Mouse (Mus musculus): Measurements from ENCODE around the gene Vps8. TPM values are rescaled to one million over a fixed set of nuclear protein-coding genes. Genes with fewer than 3 reads are reported as not detected.

The Vps8 gene
- polyA plus RNA-seq, 1 experiment from 2014 or later, result 25.6 TPM

- Histone ChIP-seq H3K36me3 (ENCODE audit: poor library complexity, severe bottlenecking) (no peaks in the 10 kb centered on the region), H3K4me1 (0 out of 2 replicates have a peak, but pooled peaks cover 3% of the 10 kb centered on the region), H3K27me3 (no peaks in the 10 kb centered on the region), H3K9me3 (replicated peaks) (no peaks in the 10 kb centered on the region), H3K9ac (no peak overlapping the region), H3K4me2 (no peak overlapping the region), H3K27ac (no peak overlapping the region), H3K4me3 (no peak overlapping the region)
- WGBS, result 80% methylated on average over 6 of the region's 6 CpGs
- ATAC-seq, result no peak
Measured at GRCm38 (mm10) chr16:21406136-21406535, 16.8 kb upstream of the Vps8 start.

GRCm38 (mm10) chr16:21411779-21412178 is 11.1 kb upstream of the Vps8 start:
- no peaks in the 10 kb centered on the region for H3K27me3 ChIP-seq
- H3K9me3 ChIP-seq (replicated peaks), result no peaks in the 10 kb centered on the region
- ATAC-seq, result no peak
- no peaks in the 10 kb centered on the region for H3K36me3 ChIP-seq (ENCODE audit: poor library complexity, severe bottlenecking)
- no peaks in the 10 kb centered on the region for H3K4me1 ChIP-seq
- H3K9ac ChIP-seq, result no peak overlapping the region
- no peak overlapping the region for H3K4me3 ChIP-seq
- H3K27ac ChIP-seq, result no peak overlapping the region
- no peak overlapping the region for H3K4me2 ChIP-seq

- Histone ChIP-seq H3K4me2 (no peak overlapping the region), H3K27ac (no peak overlapping the region), H3K4me3 (no peak overlapping the region), H3K9ac (no peak overlapping the region), H3K36me3 (ENCODE audit: poor library complexity, severe bottlenecking) (no peaks in the 10 kb centered on the region), H3K9me3 (replicated peaks) (no peaks in the 10 kb centered on the region), H3K4me1 (no peaks in the 10 kb centered on the region), H3K27me3 (no peaks in the 10 kb centered on the region)
- 23% methylated on average over 8 of the region's 8 CpGs for WGBS
- ATAC-seq, result peak; percentile 63
Measured at GRCm38 (mm10) chr16:21412593-21413047, 10.3 kb upstream of the Vps8 start.

GRCm38 (mm10) chr16:21413819-21414218 is 9.1 kb upstream of the Vps8 start:
- no peak overlapping the region for H3K27ac ChIP-seq
- no peaks in the 10 kb centered on the region for H3K4me1 ChIP-seq
- 82% methylated on average over 3 of the region's 3 CpGs for WGBS
- no peaks in the 10 kb centered on the region for H3K27me3 ChIP-seq
- no peaks in the 10 kb centered on the region for H3K36me3 ChIP-seq (ENCODE audit: poor library complexity, severe bottlenecking)
- H3K4me3 ChIP-seq, result no peak overlapping the region
- no peak overlapping the region for H3K4me2 ChIP-seq
- no peak overlapping the region for H3K9ac ChIP-seq
- ATAC-seq, result no peak
- H3K9me3 ChIP-seq (replicated peaks), result no peaks in the 10 kb centered on the region

- Histone ChIP-seq H3K9me3 (replicated peaks) (no peaks in the 10 kb centered on the region), H3K27me3 (no peaks in the 10 kb centered on the region), H3K4me3 (no peak overlapping the region), H3K9ac (no peak overlapping the region), H3K36me3 (ENCODE audit: poor library complexity, severe bottlenecking) (no peaks in the 10 kb centered on the region), H3K4me1 (no peaks in the 10 kb centered on the region), H3K4me2 (no peak overlapping the region), H3K27ac (no peak overlapping the region)
- WGBS, result 98% methylated on average over 8 of the region's 8 CpGs
- no peak for ATAC-seq
Measured at GRCm38 (mm10) chr16:21415128-21415527, 7.8 kb upstream of the Vps8 start.

- WGBS, result 41% methylated on average over 5 of the region's 5 CpGs
- no peak overlapping the region for H3K27ac ChIP-seq
- H3K9ac ChIP-seq, result no peak overlapping the region
- no peaks in the 10 kb centered on the region for H3K27me3 ChIP-seq
- no peaks in the 10 kb centered on the region for H3K9me3 ChIP-seq (replicated peaks)
- no peaks in the 10 kb centered on the region for H3K4me1 ChIP-seq
- H3K36me3 ChIP-seq (ENCODE audit: poor library complexity, severe bottlenecking), result no peaks in the 10 kb centered on the region
- no peak overlapping the region for H3K4me3 ChIP-seq
- no peak for ATAC-seq
- H3K4me2 ChIP-seq, result no peak overlapping the region
Measured at GRCm38 (mm10) chr16:21418012-21418411, 4.9 kb upstream of the Vps8 start.

- Histone ChIP-seq H3K9ac (peak overlapping the region; percentile 95), H3K4me2 (peak overlapping the region; percentile 98), H3K36me3 (ENCODE audit: poor library complexity, severe bottlenecking) (no peaks in the 10 kb centered on the region), H3K9me3 (replicated peaks) (no peaks in the 10 kb centered on the region), H3K27me3 (no peaks in the 10 kb centered on the region), H3K27ac (peak overlapping the region; percentile 40; the same call in 1 of the 2 replicates), H3K4me3 (peak overlapping the region; percentile 91), H3K4me1 (peaks cover 5% of the 10 kb centered on the region; the same call in 1 of the 2 replicates)
- WGBS, result 3% methylated on average over 10 of the region's 10 CpGs
- no peak for ATAC-seq
Measured at GRCm38 (mm10) chr16:21423546-21423910, 610 bp downstream of the Vps8 start.

- H3K9me3 ChIP-seq (replicated peaks), result no peaks in the 10 kb centered on the region; the same call in 1 of the 2 replicates
- no peak for ATAC-seq
- no peak overlapping the region for H3K4me3 ChIP-seq
- H3K4me1 ChIP-seq, result peaks cover 5% of the 10 kb centered on the region; the same call in 1 of the 2 replicates
- no peaks in the 10 kb centered on the region for H3K27me3 ChIP-seq
- 0 out of 2 replicates have a peak, but pooled peaks cover 4% of the 10 kb centered on the region for H3K36me3 ChIP-seq (ENCODE audit: poor library complexity, severe bottlenecking)
- no peak overlapping the region for H3K27ac ChIP-seq
- no peak overlapping the region for H3K9ac ChIP-seq
- WGBS, result 81% methylated on average over 5 of the region's 5 CpGs
- no peak overlapping the region for H3K4me2 ChIP-seq
Measured at GRCm38 (mm10) chr16:21428131-21428530, 5.2 kb downstream of the Vps8 start.

- Histone ChIP-seq H3K9me3 (replicated peaks) (no peaks in the 10 kb centered on the region; the same call in 1 of the 2 replicates), H3K36me3 (ENCODE audit: poor library complexity, severe bottlenecking) (0 out of 2 replicates have a peak, but pooled peaks cover 4% of the 10 kb centered on the region), H3K4me1 (no peaks in the 10 kb centered on the region), H3K9ac (no peak overlapping the region), H3K27me3 (no peaks in the 10 kb centered on the region), H3K4me3 (no peak overlapping the region), H3K4me2 (no peak overlapping the region), H3K27ac (no peak overlapping the region)
- WGBS, result 90% methylated on average over 2 of the region's 2 CpGs
- no peak for ATAC-seq
Measured at GRCm38 (mm10) chr16:21430377-21431060, 7.6 kb downstream of the Vps8 start.

- H3K9ac ChIP-seq, result no peak overlapping the region
- WGBS, result 94% methylated on average over 3 of the region's 3 CpGs
- no peak overlapping the region for H3K27ac ChIP-seq
- no peaks in the 10 kb centered on the region; the same call in 1 of the 2 replicates for H3K9me3 ChIP-seq (replicated peaks)
- no peaks in the 10 kb centered on the region for H3K27me3 ChIP-seq
- H3K4me3 ChIP-seq, result no peak overlapping the region
- peaks cover 6% of the 10 kb centered on the region; the same call in 1 of the 2 replicates for H3K36me3 ChIP-seq (ENCODE audit: poor library complexity, severe bottlenecking)
- ATAC-seq, result no peak
- H3K4me1 ChIP-seq, result no peaks in the 10 kb centered on the region
- H3K4me2 ChIP-seq, result no peak overlapping the region
Measured at GRCm38 (mm10) chr16:21431614-21432013, 8.7 kb downstream of the Vps8 start.

GRCm38 (mm10) chr16:21433543-21433942 is 10.6 kb downstream of the Vps8 start:
- no peak for ATAC-seq
- Histone ChIP-seq H3K4me3 (no peak overlapping the region), H3K4me2 (no peak overlapping the region), H3K27ac (no peak overlapping the region), H3K4me1 (no peaks in the 10 kb centered on the region), H3K9ac (no peak overlapping the region), H3K36me3 (ENCODE audit: poor library complexity, severe bottlenecking) (peaks cover 9% of the 10 kb centered on the region; the same call in 1 of the 2 replicates), H3K9me3 (replicated peaks) (no peaks in the 10 kb centered on the region; the same call in 1 of the 2 replicates), H3K27me3 (no peaks in the 10 kb centered on the region)
- 39% methylated on average over 3 of the region's 3 CpGs for WGBS

- H3K27me3 ChIP-seq, result no peaks in the 10 kb centered on the region
- no peaks in the 10 kb centered on the region for H3K9me3 ChIP-seq (replicated peaks)
- H3K36me3 ChIP-seq (ENCODE audit: poor library complexity, severe bottlenecking), result peaks cover 34% of the 10 kb centered on the region
- no peaks in the 10 kb centered on the region for H3K4me1 ChIP-seq
- no peak for ATAC-seq
- no peak overlapping the region for H3K9ac ChIP-seq
- no peak overlapping the region for H3K4me3 ChIP-seq
- H3K27ac ChIP-seq, result no peak overlapping the region
- H3K4me2 ChIP-seq, result no peak overlapping the region
Measured at GRCm38 (mm10) chr16:21441012-21441411, 18.1 kb downstream of the Vps8 start.

All from forebrain, embryonic 13.5 days (tissue).